Mouse (Mus musculus): Measurements from ENCODE around the gene Ccdc120.

The Ccdc120 gene

GRCm38 (mm10) chrX:7688321-7688720 is 62.4 kb downstream of the Ccdc120 start:
- no peak for DNase-seq
